Mouse (Mus musculus) testis, adult 2 months (tissue): ENCODE measurements around the gene Neu2. TPM values are rescaled to one million over a fixed set of nuclear protein-coding genes. Genes with fewer than 3 reads are reported as not detected.
A peak's percentile ranks its signal among the peaks of the same experiment; 100 is the strongest.

Experiments used
- H3K27ac ChIP-seq: fragments of 200-500 bp; 2 replicates; pipeline ENCODE4 v1.5.1; 2012; ENCODE audit warnings: low read depth, low read length; ENCODE audit not compliant: control insufficient read depth, insufficient read depth
- H3K27me3 ChIP-seq: fragments of 200-500 bp; 2 replicates; pipeline ENCODE4 v1.6.1; 2012; ENCODE audit warnings: mild to moderate bottlenecking, low read length, moderate library complexity; ENCODE audit not compliant: control insufficient read depth, insufficient read depth
- H3K36me3 ChIP-seq: fragments of 200-500 bp; 2 replicates; pipeline ENCODE4 v1.6.1; 2012; ENCODE audit warnings: mild to moderate bottlenecking, low read length; ENCODE audit not compliant: control insufficient read depth, insufficient read depth
- H3K4me1 ChIP-seq: fragments of 200-500 bp; 2 replicates; pipeline ENCODE4 v1.6.1; 2012; ENCODE audit warnings: low read length; ENCODE audit not compliant: control insufficient read depth, insufficient read depth
- H3K4me3 ChIP-seq: fragments of 200-500 bp; 2 replicates; pipeline ENCODE4 v1.5.1; 2012; ENCODE audit warnings: low read depth, mild to moderate bottlenecking, low read length, moderate library complexity, mixed read lengths; ENCODE audit not compliant: control insufficient read depth
- CTCF ChIP-seq: fragments of 200-500 bp; IDR thresholded peaks from 2 replicates; pipeline ENCODE4 v1.5.1; 2012; ENCODE audit warnings: low read depth, mild to moderate bottlenecking, inconsistent platforms, low read length, moderate library complexity; ENCODE audit not compliant: control insufficient read depth, insufficient read depth, insufficient replicate concordance
- POLR2A ChIP-seq: fragments of 200-500 bp; IDR thresholded peaks from 2 replicates; pipeline ENCODE4 v1.6.1; 2012; ENCODE audit warnings: low read depth, mild to moderate bottlenecking, inconsistent platforms, low read length, moderate library complexity; ENCODE audit not compliant: control insufficient read depth
- polyA plus RNA-seq: library from polyadenylated mRNA; depleted of rRNA; stranded (reverse); fragments of >200 nt; gene quantifications from 2 replicates; pipeline ENCODE4 v1.2.3, GENCODE M21; 2012

Gene Neu2
- polyA plus RNA-seq, 1 experiment = 0.59 TPM

DNA sequence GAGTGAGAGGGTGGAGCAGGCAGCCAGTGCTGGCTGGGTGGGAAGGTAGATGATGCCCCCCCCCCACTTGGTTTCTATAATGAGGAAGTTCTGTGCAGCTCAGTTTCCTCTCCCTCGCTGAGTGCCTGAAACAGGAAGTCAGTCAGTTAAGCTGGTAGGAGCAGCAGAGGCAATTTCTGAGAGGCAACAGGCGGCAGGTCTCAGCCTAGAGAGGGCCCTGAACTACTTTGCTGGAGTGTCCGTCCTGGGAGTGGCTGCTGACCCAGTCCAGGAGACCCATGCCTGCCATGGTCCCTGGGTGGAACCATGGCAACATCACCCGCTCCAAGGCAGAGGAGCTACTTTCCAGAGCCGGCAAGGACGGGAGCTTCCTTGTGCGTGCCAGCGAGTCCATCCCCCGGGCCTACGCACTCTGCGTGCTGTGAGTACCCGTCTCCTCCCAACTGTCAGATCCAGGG is 110.6 kb downstream of the Neu2 start, which contains the start of gene Inpp5d:
Gene Inpp5d (plus strand): TSS at position 102 of the 458 bp plus-strand sequence.
- peak within 1 kb of the TSS; percentile 80 for H3K4me3 ChIP-seq
- TF ChIP-seq POLR2A (0 out of 2 replicates have a peak, but pooled peaks have one; percentile 1), CTCF (no peak)
- peak within 1 kb of the TSS; percentile 68 for H3K27ac ChIP-seq

DNA sequence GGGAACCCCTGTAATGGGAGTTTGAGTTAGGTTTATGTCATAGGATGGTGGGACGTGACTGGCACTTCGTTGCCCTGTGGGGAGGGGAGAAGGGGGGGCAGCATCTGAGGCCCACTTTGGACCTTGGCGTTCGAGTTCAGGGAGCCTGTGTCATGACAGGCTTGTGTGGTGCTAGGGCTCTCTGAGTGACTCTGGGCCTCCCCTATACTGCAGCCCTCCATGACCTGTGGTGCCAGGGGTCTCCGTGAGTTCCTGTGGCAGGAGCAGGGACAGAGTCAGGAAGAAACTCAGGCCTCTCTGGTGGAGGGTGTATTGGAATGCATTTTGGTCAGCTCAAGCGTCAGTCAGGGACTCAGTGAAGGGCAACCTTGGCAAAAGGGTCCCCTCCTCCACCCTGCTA is 111.0 kb downstream of the Neu2 start:
- TF ChIP-seq CTCF (no peak), POLR2A (no peak)
- no peaks in the 10 kb centered on the region for H3K27me3 ChIP-seq
- peak overlapping the region; percentile 80 for H3K4me3 ChIP-seq
- no peaks in the 10 kb centered on the region for H3K36me3 ChIP-seq
- H3K4me1 ChIP-seq = peaks cover 12% of the 10 kb centered on the region
- peak overlapping the region; percentile 68 for H3K27ac ChIP-seq

More for the DNA sequence above, 110.6 kb downstream of the Neu2 start, which contains the start of gene Inpp5d:
- H3K36me3 ChIP-seq = no peaks in the 10 kb centered on the region
- H3K27me3 ChIP-seq = no peaks in the 10 kb centered on the region
- peaks cover 12% of the 10 kb centered on the region for H3K4me1 ChIP-seq

DNA sequence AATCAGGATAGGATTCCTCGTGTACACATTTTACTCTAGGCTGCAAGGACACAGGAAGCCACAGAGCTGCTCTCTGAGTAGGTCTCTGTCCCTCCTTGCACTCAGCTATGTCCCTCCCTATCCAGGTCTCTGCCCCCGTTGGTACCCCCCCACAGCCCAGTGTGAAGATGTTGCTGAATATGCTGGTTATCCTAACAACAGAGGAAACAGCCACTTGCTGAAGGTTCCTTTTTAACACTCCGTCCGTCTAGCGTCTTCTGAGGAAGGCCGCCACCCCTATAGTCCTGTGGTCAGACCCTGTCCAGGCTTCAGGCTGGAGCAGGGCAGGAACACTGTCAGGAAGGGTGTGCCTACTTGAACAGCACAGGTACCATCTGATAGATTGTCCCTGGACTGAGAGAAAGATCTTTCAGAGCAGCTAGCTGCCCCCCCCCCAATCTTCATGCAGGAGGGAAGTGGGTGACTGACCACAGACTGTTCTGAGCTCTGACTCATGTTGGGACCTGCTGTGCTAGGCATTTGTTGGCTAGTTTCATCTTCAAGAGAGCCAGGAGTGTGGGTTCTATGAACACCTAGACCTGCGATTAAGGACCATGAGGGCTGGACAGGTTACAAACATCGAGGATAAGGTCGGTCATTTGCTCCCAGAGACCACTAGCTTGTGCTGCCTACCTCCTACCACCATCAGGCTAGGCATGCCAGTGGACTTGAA is 111.6 kb downstream of the Neu2 start:
- H3K4me1 ChIP-seq = peaks cover 12% of the 10 kb centered on the region
- peak overlapping the region; percentile 80 for H3K4me3 ChIP-seq
- H3K36me3 ChIP-seq = no peaks in the 10 kb centered on the region
- TF ChIP-seq POLR2A = no peak
- no peak for TF ChIP-seq CTCF
- H3K27me3 ChIP-seq = no peaks in the 10 kb centered on the region
- H3K27ac ChIP-seq = no peak overlapping the region

DNA sequence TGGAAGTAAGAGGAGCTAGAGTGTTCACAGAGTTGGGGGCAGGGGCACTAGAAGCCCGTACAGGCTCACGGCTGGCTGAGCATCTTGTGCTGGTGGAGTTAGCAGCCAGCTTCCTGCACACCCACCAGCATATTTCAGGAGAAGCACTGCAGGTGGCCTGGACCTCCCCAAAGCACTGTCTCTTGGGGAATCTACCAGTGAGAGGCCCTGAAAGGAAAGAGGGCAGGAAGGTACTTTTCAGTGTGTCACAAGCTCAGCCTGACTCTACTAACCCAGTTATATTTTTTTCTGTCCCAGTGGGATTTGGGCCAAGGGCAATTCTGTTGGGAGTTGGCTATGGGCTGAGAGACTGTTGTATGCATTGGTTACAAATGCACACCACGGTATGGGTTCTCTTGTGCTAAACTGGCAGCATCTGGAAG is 112.2 kb downstream of the Neu2 start:
- no peak for TF ChIP-seq CTCF
- no peak for TF ChIP-seq POLR2A
- H3K4me1 ChIP-seq = peaks cover 12% of the 10 kb centered on the region
- no peaks in the 10 kb centered on the region for H3K27me3 ChIP-seq
- H3K4me3 ChIP-seq = no peak overlapping the region
- H3K36me3 ChIP-seq = no peaks in the 10 kb centered on the region
- no peak overlapping the region for H3K27ac ChIP-seq

DNA sequence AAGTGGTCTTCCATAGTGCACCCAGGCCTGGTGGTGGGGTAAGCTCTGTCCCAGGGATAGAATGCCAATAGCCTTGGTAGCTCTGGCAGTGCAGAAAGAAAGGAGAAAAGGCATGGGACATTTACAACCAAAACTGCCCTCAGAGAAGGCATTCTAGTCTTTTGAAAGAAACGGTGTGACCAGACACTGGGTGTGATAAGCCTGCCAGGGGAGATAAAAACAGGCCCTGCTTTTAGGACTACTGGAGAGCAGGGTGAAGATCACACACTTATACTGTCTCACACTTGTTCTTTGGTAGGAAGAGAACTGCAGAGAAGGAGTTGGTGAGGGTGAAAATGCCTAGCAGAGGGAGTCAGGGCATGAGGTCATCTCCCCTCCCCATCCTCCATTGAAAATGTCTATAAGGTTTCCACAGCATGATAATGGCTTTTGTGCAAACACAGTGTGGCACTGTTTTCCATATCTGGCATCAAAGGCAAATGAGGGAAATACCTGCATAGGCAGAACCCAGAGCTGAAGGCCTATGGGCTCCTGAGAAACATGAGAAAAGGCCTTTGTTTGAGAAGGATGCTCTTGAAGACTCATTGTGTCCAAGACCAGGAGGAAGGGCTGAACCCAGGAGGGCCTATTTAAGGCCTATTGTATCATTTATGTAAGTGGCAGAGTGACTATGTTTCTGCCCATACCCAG is 114.4 kb downstream of the Neu2 start:
- Histone ChIP-seq H3K27me3 (no peaks in the 10 kb centered on the region), H3K36me3 (no peaks in the 10 kb centered on the region), H3K4me1 (peaks cover 12% of the 10 kb centered on the region), H3K27ac (no peak overlapping the region), H3K4me3 (no peak overlapping the region)
- no peak for TF ChIP-seq CTCF
- TF ChIP-seq POLR2A = no peak

DNA sequence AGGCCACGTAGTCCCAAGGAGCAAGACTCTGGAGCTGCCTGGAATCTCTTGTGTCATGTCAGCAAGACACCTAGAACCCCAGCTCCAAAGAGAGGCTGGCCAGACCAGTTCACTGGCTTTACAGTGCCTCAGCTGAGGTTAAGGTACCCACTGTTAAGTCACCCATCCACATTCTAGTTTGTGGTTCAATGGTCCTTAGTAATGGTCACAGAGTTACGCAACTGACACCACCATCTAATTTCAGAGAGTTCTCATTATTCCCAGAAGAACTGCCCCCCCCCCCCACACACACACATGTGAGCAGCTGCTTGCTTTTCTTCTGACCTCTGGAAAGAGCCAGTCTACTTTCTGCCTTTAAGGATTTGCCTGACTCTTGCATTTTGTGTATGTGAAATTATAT is 115.1 kb downstream of the Neu2 start:
- no peaks in the 10 kb centered on the region for H3K36me3 ChIP-seq
- H3K4me3 ChIP-seq = no peak overlapping the region
- peaks cover 11% of the 10 kb centered on the region for H3K4me1 ChIP-seq
- TF ChIP-seq CTCF = no peak
- TF ChIP-seq POLR2A = no peak
- H3K27ac ChIP-seq = no peak overlapping the region
- H3K27me3 ChIP-seq = no peaks in the 10 kb centered on the region
